Mouse (Mus musculus) heart, embryonic 15.5 days (tissue): ENCODE results near the gene Cubn. TPM values are rescaled to one million over a fixed set of nuclear protein-coding genes. Genes with fewer than 3 reads are reported as not detected.

Source experiments
- ATAC-seq: fragments of 200-750 bp; cut with Nextera tagmentation; replicated peaks from 2 replicates; pipeline ENCODE4 v1.8.0; 2017; ENCODE audit warnings: low read depth, moderate TSS enrichment; ENCODE audit not compliant: insufficient number of reproducible peaks, insufficient read depth, low FRiP score
- H3K27ac ChIP-seq: fragments of 300-500 bp; sonication (generic); 2 replicates; pipeline ENCODE4 v1.5.1; 2015; ENCODE audit warnings: mild to moderate bottlenecking, inconsistent platforms
- H3K27me3 ChIP-seq: fragments of 300-500 bp; sonication (generic); 2 replicates; pipeline ENCODE4 v1.6.1; 2015; ENCODE audit warnings: inconsistent platforms
- H3K36me3 ChIP-seq: fragments of 300-500 bp; sonication (generic); 2 replicates; pipeline ENCODE4 v1.6.1; 2015; ENCODE audit warnings: mild to moderate bottlenecking, inconsistent platforms
- H3K4me1 ChIP-seq: fragments of 300-500 bp; sonication (generic); replicated peaks from 2 replicates; pipeline ENCODE4 v1.6.1; 2015; ENCODE audit warnings: inconsistent platforms
- H3K4me2 ChIP-seq: fragments of 300-500 bp; sonication (generic); 2 replicates; pipeline ENCODE4 v1.6.1; 2015; ENCODE audit warnings: inconsistent platforms, mild to moderate bottlenecking, moderate library complexity
- H3K4me3 ChIP-seq: fragments of 300-500 bp; sonication (generic); 2 replicates; pipeline ENCODE4 v1.5.1; 2015; ENCODE audit warnings: mild to moderate bottlenecking, inconsistent platforms
- H3K9ac ChIP-seq: fragments of 300-500 bp; sonication (generic); 2 replicates; pipeline ENCODE4 v1.6.1; 2015; ENCODE audit warnings: mild to moderate bottlenecking, inconsistent platforms
- H3K9me3 ChIP-seq: fragments of 300-500 bp; sonication (generic); replicated peaks from 2 replicates; pipeline ENCODE4 v1.6.1; 2016; ENCODE audit warnings: inconsistent platforms
- WGBS: fragments of 180-500 bp; shearing (Covaris S2); methylation state at CpG from one replicate; pipeline ENCODE4 v1.1.7; 2015; ENCODE audit warnings: mixed read lengths; 5-methylcytosine and 5-hydroxymethylcytosine counted together
- polyA plus RNA-seq: library from polyadenylated mRNA; unstranded; fragments of >200 nt; fragmentation: Nextera tagmentation; extraction: Ambion mirVana; gene quantifications from 2 replicates; pipeline ENCODE4 v1.2.1, GENCODE M21; 2015

The Cubn gene
- polyA plus RNA-seq, 1 experiment from 2014 or later = 0.26 TPM

DNA sequence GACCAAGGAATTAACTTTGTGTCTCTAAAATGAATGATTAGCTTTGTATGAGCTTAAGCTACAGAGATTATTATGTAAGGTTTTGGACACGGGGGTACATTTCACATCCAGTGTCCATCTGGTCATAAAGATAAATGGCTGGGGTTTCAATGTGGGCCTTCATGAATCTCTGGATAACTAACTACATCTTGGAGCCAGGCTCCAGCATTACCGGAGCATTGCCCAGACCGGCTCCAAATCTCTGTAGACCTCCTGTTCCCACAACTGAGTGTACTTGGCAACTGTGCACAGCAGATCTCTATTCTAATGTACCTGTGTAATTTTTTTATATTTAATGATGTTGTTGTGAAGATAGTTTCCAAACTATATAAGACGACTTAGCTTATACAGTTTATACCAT lies 115.4 kb downstream of the Cubn start:
- whole genome bisulfite sequencing = 76% methylated on average over 4 of the region's 4 CpGs
- ATAC-seq = no peak
- no peak overlapping the region for H3K4me2 ChIP-seq
- peaks cover 17% of the 10 kb centered on the region for H3K4me1 ChIP-seq
- no peaks in the 10 kb centered on the region for H3K27me3 ChIP-seq
- H3K9ac ChIP-seq = no peak overlapping the region
- no peaks in the 10 kb centered on the region for H3K36me3 ChIP-seq
- H3K27ac ChIP-seq = no peak overlapping the region
- H3K4me3 ChIP-seq = no peak overlapping the region
- H3K9me3 ChIP-seq = no peaks in the 10 kb centered on the region

- no peaks in the 10 kb centered on the region for H3K27me3 ChIP-seq
- no peak overlapping the region for H3K4me2 ChIP-seq
- peaks cover 24% of the 10 kb centered on the region for H3K4me1 ChIP-seq
- no peaks in the 10 kb centered on the region for H3K9me3 ChIP-seq
- no peak overlapping the region for H3K9ac ChIP-seq
- H3K27ac ChIP-seq = peak overlapping the region; percentile 98
- ATAC-seq = no peak
- no peaks in the 10 kb centered on the region for H3K36me3 ChIP-seq
- WGBS = 59% methylated on average over 1 of the region's 1 CpGs
- H3K4me3 ChIP-seq = no peak overlapping the region
Measured at GRCm38 (mm10) chr2:13373291-13373690, 118.3 kb downstream of the Cubn start.

DNA sequence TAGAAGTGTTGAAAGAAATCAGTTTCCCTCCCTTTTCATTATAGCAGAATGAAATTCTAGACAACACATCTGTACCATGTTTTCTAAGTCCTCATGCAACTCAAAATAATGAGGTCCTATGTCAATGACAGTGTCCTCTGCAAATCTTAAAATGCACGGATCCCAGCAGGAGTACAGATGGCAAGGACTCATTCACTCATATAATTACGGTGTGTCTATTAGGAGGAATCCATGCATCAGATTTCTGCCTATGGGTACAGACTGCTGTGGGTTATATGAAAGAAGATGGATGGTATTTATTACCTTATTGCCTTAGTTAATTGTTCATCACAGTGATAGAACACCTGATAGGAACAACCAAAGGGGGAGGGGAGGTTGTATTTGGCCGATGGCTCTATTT lies 118.8 kb downstream of the Cubn start:
- no peaks in the 10 kb centered on the region for H3K27me3 ChIP-seq
- WGBS = 60% methylated on average over 3 of the region's 3 CpGs
- ATAC-seq = no peak
- peak overlapping the region; percentile 98 for H3K27ac ChIP-seq
- H3K36me3 ChIP-seq = no peaks in the 10 kb centered on the region
- H3K4me1 ChIP-seq = peaks cover 24% of the 10 kb centered on the region
- no peak overlapping the region for H3K4me3 ChIP-seq
- no peaks in the 10 kb centered on the region for H3K9me3 ChIP-seq
- peak overlapping the region; percentile 37 for H3K4me2 ChIP-seq
- no peak overlapping the region for H3K9ac ChIP-seq

GRCm38 (mm10) chr2:13372256-13372824 lies 119.3 kb downstream of the Cubn start:
- H3K4me1 ChIP-seq = peaks cover 24% of the 10 kb centered on the region
- H3K9ac ChIP-seq = no peak overlapping the region
- H3K4me3 ChIP-seq = no peak overlapping the region
- 3% methylated on average over 5 of the region's 5 CpGs for WGBS
- peak overlapping the region; percentile 37 for H3K4me2 ChIP-seq
- H3K27me3 ChIP-seq = no peaks in the 10 kb centered on the region
- H3K27ac ChIP-seq = peak overlapping the region; percentile 98
- peak; percentile 96 for ATAC-seq
- no peaks in the 10 kb centered on the region for H3K9me3 ChIP-seq
- H3K36me3 ChIP-seq = no peaks in the 10 kb centered on the region

DNA sequence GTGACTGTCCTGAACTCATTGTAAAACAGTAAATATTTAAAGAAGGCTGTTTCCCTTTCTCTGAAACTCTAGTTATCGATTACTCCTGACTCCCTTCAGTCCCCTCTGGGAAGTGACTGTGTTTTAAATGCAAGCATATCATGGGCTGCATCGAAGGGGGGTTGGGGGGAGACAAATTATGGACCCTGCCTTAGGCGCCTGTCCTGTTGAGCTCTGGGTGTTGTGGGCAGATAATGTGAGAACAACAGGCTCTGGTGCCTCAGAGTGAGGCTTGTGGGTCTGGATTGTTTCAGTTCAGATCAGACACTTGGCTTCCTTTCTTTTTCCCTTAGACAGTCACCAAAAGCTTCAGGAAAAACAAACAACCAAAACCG lies 119.8 kb downstream of the Cubn start:
- no peaks in the 10 kb centered on the region for H3K9me3 ChIP-seq
- H3K4me2 ChIP-seq = peak overlapping the region; percentile 37
- H3K27me3 ChIP-seq = no peaks in the 10 kb centered on the region
- H3K27ac ChIP-seq = peak overlapping the region; percentile 98
- ATAC-seq = peak; percentile 77
- H3K9ac ChIP-seq = peak overlapping the region; percentile 21; the same call in 1 of the 2 replicates
- WGBS = 2% methylated on average over 4 of the region's 4 CpGs
- no peaks in the 10 kb centered on the region for H3K36me3 ChIP-seq
- H3K4me1 ChIP-seq = peaks cover 24% of the 10 kb centered on the region
- no peak overlapping the region for H3K4me3 ChIP-seq

DNA sequence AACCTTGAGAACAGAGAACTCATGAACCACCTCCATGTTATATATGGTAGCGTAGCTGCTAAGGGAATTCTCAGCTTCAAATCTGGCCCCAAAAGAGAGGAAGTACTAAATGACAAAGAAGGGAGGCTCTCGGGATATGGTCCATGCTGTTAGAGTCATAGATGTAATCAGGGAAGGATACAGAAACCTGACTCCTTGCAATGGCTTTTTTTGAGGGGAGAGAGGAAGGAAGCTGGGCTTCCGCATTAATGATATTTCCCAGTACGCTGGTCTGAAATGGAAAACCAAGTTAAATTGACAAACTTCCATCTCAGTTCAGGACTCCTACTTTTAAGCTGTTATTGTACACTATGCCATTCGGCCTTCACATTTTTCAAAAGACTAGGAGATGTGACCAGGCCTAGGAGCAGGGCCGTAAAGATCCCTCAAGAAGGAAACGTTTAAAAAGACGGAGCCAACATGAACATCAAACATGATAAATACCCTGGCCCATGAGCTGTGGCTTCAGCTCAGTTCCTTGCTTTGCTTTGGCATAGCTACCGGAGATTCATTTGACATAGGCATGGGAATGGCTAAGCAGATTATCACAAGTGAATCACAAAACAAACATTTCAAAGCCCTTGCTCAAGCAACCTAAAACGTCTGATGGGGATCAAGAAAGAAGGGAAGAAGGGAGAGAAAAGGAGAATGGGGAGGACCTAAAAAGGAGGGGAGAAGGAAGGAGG lies 120.4 kb downstream of the Cubn start:
- Histone ChIP-seq H3K4me2 (peak overlapping the region; percentile 37), H3K27ac (peak overlapping the region; percentile 98), H3K36me3 (no peaks in the 10 kb centered on the region), H3K4me1 (peaks cover 24% of the 10 kb centered on the region), H3K9ac (no peak overlapping the region), H3K27me3 (no peaks in the 10 kb centered on the region), H3K4me3 (no peak overlapping the region), H3K9me3 (no peaks in the 10 kb centered on the region)
- ATAC-seq = no peak
- 49% methylated on average over 10 of the region's 10 CpGs for WGBS

DNA sequence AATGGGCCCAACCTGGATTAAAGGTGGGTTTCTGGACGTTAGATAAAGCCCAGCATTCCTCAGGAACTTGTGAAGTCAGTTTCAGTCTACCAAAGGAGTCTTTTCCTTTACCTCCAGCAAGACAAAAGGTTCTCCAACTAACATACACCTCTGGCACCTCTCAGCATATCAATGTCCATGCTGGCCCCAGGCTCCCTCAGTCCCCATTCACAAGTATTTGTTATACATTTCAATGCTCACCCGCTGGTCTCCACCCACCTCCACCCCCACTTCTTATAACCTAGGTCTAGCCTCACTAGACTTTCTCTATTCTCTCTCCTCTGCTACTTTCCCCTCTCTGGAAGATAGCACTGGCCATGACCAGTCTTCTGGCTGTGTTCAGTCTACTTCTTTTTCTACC lies 121.1 kb downstream of the Cubn start:
- Histone ChIP-seq H3K4me2 (no peak overlapping the region), H3K9me3 (no peaks in the 10 kb centered on the region), H3K36me3 (no peaks in the 10 kb centered on the region), H3K27me3 (no peaks in the 10 kb centered on the region), H3K27ac (peak overlapping the region; percentile 98), H3K9ac (no peak overlapping the region), H3K4me1 (peaks cover 24% of the 10 kb centered on the region), H3K4me3 (no peak overlapping the region)
- 68% methylated on average over 2 of the region's 2 CpGs for WGBS
- ATAC-seq = no peak

GRCm38 (mm10) chr2:13368517-13368916 lies 123.1 kb downstream of the Cubn start:
- ATAC-seq = no peak
- H3K4me1 ChIP-seq = peaks cover 24% of the 10 kb centered on the region
- 61% methylated on average over 3 of the region's 3 CpGs for whole genome bisulfite sequencing
- no peaks in the 10 kb centered on the region for H3K27me3 ChIP-seq
- no peaks in the 10 kb centered on the region for H3K9me3 ChIP-seq
- H3K9ac ChIP-seq = no peak overlapping the region
- no peak overlapping the region for H3K4me3 ChIP-seq
- no peak overlapping the region for H3K27ac ChIP-seq
- H3K36me3 ChIP-seq = no peaks in the 10 kb centered on the region
- H3K4me2 ChIP-seq = no peak overlapping the region

GRCm38 (mm10) chr2:13357885-13358552 lies 133.6 kb downstream of the Cubn start:
- H3K27ac ChIP-seq = no peak overlapping the region
- H3K4me2 ChIP-seq = no peak overlapping the region
- ATAC-seq = no peak
- no peak overlapping the region for H3K9ac ChIP-seq
- H3K4me3 ChIP-seq = no peak overlapping the region
- no peaks in the 10 kb centered on the region for H3K36me3 ChIP-seq
- no peaks in the 10 kb centered on the region for H3K27me3 ChIP-seq
- no peaks in the 10 kb centered on the region for H3K9me3 ChIP-seq
- 67% methylated on average over 7 of the region's 7 CpGs for WGBS
- H3K4me1 ChIP-seq = no peaks in the 10 kb centered on the region; the same call in 1 of the 2 replicates

- Histone ChIP-seq H3K36me3 (no peaks in the 10 kb centered on the region), H3K4me2 (no peak overlapping the region), H3K4me1 (no peaks in the 10 kb centered on the region), H3K9ac (no peak overlapping the region), H3K27me3 (no peaks in the 10 kb centered on the region), H3K27ac (no peak overlapping the region), H3K4me3 (no peak overlapping the region), H3K9me3 (no peaks in the 10 kb centered on the region)
- 80% methylated on average over 3 of the region's 3 CpGs for WGBS
- ATAC-seq = no peak
Measured at GRCm38 (mm10) chr2:13352775-13353174, 138.8 kb downstream of the Cubn start.

DNA sequence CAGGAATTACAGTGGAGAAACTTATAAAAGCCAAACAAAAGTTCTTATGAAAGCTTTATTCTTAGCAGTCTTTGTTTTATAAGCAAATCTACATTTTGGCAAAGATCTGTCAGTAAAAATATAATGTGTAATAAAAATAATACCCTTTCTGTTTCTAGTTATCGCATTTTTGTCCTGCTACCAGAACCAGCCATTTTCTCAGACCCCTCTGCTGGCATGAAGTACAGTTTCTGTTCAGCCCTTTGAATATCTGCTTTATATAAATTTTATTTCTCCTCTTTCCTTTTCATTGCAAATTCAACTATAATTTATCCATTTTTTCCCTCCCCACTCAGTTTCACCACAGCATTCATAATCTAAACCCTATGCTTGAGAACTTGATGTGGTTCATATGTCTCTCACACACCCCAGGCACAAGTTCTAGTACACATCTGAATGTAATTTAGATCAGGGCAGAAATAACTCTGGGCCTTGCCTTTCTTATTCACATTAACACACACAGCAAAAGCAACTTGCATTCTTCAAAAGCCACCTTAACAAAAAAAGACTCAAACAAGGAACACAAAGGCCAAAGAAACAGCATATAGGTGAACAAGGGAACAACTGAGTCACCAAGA lies 139.4 kb downstream of the Cubn start:
- no peaks in the 10 kb centered on the region for H3K9me3 ChIP-seq
- no peaks in the 10 kb centered on the region for H3K27me3 ChIP-seq
- H3K4me2 ChIP-seq = no peak overlapping the region
- WGBS = 85% methylated on average over 1 of the region's 1 CpGs
- H3K36me3 ChIP-seq = no peaks in the 10 kb centered on the region
- no peak overlapping the region for H3K9ac ChIP-seq
- H3K4me3 ChIP-seq = no peak overlapping the region
- no peak for ATAC-seq
- no peak overlapping the region for H3K27ac ChIP-seq
- no peaks in the 10 kb centered on the region for H3K4me1 ChIP-seq
